Mouse (Mus musculus): ENCODE measurements around the gene Gm33543.

DNA sequence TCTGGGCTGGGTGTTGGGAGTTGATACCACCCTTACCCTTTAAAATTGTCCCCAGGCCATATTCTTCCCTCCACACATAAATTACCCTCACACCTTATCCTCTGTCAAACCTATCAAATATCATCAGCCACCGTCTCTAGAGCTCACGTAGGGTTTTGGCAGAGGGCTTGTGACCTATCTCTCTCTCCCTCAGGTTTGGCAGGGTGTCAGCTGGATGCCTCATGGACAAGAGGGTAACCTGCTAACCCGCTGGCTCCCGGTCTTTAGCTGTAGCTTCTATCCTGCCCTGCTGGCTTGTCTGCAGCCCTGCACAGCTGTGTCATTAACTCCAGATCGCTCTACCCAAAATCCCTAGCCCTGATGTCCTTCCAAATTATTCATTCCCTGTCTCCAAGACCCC is 14.4 kb downstream of the Gm33543 start:
- TF ChIP-seq POLR2A (IDR thresholded peaks at IDR 0.05; ENCODE audit: control insufficient read depth, extremely low read depth, insufficient read depth, low read length, poor library complexity) (no peak), CTCF (IDR thresholded peaks at IDR 0.05; ENCODE audit: borderline replicate concordance, control insufficient read depth, extremely low read depth, insufficient read depth, low read length, poor library complexity) (no peak)
